Mouse (Mus musculus): ENCODE measurements around the gene 1700001K19Rik. TPM values are rescaled to one million over a fixed set of nuclear protein-coding genes. Genes with fewer than 3 reads are reported as not detected.

Gene 1700001K19Rik
- polyA plus RNA-seq, 1 experiment from 2014 or later, result not detected

DNA sequence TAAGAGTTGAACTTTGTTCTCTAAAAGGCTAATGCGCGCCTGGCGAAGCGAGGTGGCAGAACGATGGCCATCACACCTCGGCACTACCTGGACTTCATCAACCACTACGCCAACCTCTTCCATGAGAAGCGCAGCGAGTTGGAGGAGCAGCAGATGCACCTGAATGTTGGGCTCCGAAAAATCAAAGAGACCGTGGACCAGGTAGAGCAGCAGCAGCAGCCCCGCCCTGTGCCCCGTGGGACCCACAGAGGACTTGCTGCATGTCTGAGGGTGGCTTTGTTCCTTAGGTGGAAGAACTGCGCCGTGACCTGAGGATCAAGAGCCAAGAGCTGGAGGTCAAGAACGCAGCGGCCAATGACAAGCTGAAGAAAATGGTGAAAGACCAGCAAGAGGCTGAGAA is 31.0 kb downstream of the 1700001K19Rik start:
- Histone ChIP-seq H3K4me2 (replicated peaks) (no peak overlapping the region), H3K27me3 (no peaks in the 10 kb centered on the region), H3K4me3 (no peak overlapping the region), H3K36me3 (peaks cover 95% of the 10 kb centered on the region), H3K9me3 (no peaks in the 10 kb centered on the region), H3K4me1 (no peaks in the 10 kb centered on the region), H3K27ac (no peak overlapping the region), H3K9ac (no peak overlapping the region)
- WGBS, result 97% methylated on average over 17 of the region's 17 CpGs
- ATAC-seq (ENCODE audit: insufficient number of reproducible peaks, insufficient read depth, low FRiP score, low TSS enrichment), result no peak

DNA sequence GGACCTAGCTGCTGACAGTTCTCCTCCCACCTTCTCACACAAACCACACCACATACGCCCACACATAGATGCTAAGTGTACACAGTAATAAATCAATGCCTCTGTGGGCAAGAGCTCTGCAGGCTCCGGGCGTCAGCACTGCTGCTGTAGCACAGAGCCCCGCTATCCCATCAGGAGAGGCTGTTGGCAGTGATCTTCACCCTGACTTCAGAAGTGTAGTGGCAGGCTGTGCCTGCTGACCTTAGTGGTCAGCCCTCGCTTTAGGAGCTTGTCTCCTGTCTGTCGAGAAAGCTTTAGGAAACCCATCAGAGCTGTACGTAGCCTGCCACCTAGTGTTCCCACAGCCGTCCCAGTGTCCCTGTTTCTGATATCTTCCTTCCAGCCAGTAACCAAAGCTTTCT is 32.2 kb downstream of the 1700001K19Rik start:
- H3K27me3 ChIP-seq, result no peaks in the 10 kb centered on the region
- H3K36me3 ChIP-seq, result peaks cover 95% of the 10 kb centered on the region
- no peaks in the 10 kb centered on the region for H3K4me1 ChIP-seq
- H3K9ac ChIP-seq, result no peak overlapping the region
- H3K9me3 ChIP-seq, result no peaks in the 10 kb centered on the region
- no peak overlapping the region for H3K4me3 ChIP-seq
- WGBS, result 86% methylated on average over 8 of the region's 8 CpGs
- H3K27ac ChIP-seq, result no peak overlapping the region
- no peak for ATAC-seq (ENCODE audit: insufficient number of reproducible peaks, insufficient read depth, low FRiP score, low TSS enrichment)
- H3K4me2 ChIP-seq (replicated peaks), result no peak overlapping the region

GRCm38 (mm10) chr12:110637507-110638114 is 44.8 kb downstream of the 1700001K19Rik start:
- Histone ChIP-seq H3K27me3 (no peaks in the 10 kb centered on the region), H3K4me3 (no peak overlapping the region), H3K4me1 (no peaks in the 10 kb centered on the region), H3K9ac (no peak overlapping the region), H3K9me3 (no peaks in the 10 kb centered on the region), H3K27ac (no peak overlapping the region), H3K4me2 (replicated peaks) (no peak overlapping the region), H3K36me3 (peaks cover 97% of the 10 kb centered on the region)
- WGBS, result 93% methylated on average over 13 of the region's 13 CpGs
- ATAC-seq (ENCODE audit: insufficient number of reproducible peaks, insufficient read depth, low FRiP score, low TSS enrichment), result no peak

GRCm38 (mm10) chr12:110636293-110636692 is 46.1 kb downstream of the 1700001K19Rik start:
- Histone ChIP-seq H3K4me1 (no peaks in the 10 kb centered on the region), H3K9ac (no peak overlapping the region), H3K4me3 (no peak overlapping the region), H3K4me2 (replicated peaks) (no peak overlapping the region), H3K27ac (no peak overlapping the region), H3K27me3 (no peaks in the 10 kb centered on the region), H3K9me3 (no peaks in the 10 kb centered on the region), H3K36me3 (peaks cover 98% of the 10 kb centered on the region)
- WGBS, result 96% methylated on average over 12 of the region's 12 CpGs
- no peak for ATAC-seq (ENCODE audit: insufficient number of reproducible peaks, insufficient read depth, low FRiP score, low TSS enrichment)

- Histone ChIP-seq H3K27ac (no peak overlapping the region), H3K4me3 (no peak overlapping the region), H3K27me3 (no peaks in the 10 kb centered on the region), H3K9ac (no peak overlapping the region), H3K4me2 (replicated peaks) (no peak overlapping the region), H3K9me3 (no peaks in the 10 kb centered on the region), H3K4me1 (no peaks in the 10 kb centered on the region), H3K36me3 (peaks cover 98% of the 10 kb centered on the region)
- 94% methylated on average over 11 of the region's 11 CpGs for WGBS
- ATAC-seq (ENCODE audit: insufficient number of reproducible peaks, insufficient read depth, low FRiP score, low TSS enrichment), result no peak
These were observed 52.4 kb downstream of the 1700001K19Rik start for GRCm38 (mm10) chr12:110630056-110630455.

Small RNA genes within 50 kb of the gene (microRNA-seq; reads per million reads assigned to microRNA genes)
- gene Gm27299, result not detected

Other genes with a start within 250 kb of the 1700001K19Rik start
- gene Ppp2r5c, start 235.5 kb downstream of the 1700001K19Rik start, polyA plus RNA-seq (2016; fragmentation: Nextera tagmentation; extraction: Ambion mirVana), result 156 and 157 TPM in 2 replicates
- gene Dync1h1, start 81.2 kb downstream of the 1700001K19Rik start, polyA plus RNA-seq (2016; fragmentation: Nextera tagmentation; extraction: Ambion mirVana), result 57.2 and 60.5 TPM in 2 replicates
- 841 and 859 TPM in 2 replicates for gene Hsp90aa1, start 20.1 kb upstream of the 1700001K19Rik start, polyA plus RNA-seq (2016; fragmentation: Nextera tagmentation; extraction: Ambion mirVana)
- 30.1 and 31.7 TPM in 2 replicates for gene Wdr20, start 55.3 kb upstream of the 1700001K19Rik start, polyA plus RNA-seq (2016; fragmentation: Nextera tagmentation; extraction: Ambion mirVana)
- gene Mok, start 158.3 kb upstream of the 1700001K19Rik start, polyA plus RNA-seq (2016; fragmentation: Nextera tagmentation; extraction: Ambion mirVana), result 6.2 and 7.2 TPM in 2 replicates
- gene Zfp839, start 167.6 kb upstream of the 1700001K19Rik start, polyA plus RNA-seq (2016; fragmentation: Nextera tagmentation; extraction: Ambion mirVana), result 8.9 and 9.0 TPM in 2 replicates
- gene Cinp, start 206.5 kb upstream of the 1700001K19Rik start, polyA plus RNA-seq (2016; fragmentation: Nextera tagmentation; extraction: Ambion mirVana), result 70.0 and 75.6 TPM in 2 replicates
- 5.7 and 6.2 TPM in 2 replicates for gene Tecpr2, start 206.6 kb upstream of the 1700001K19Rik start, polyA plus RNA-seq (2016; fragmentation: Nextera tagmentation; extraction: Ambion mirVana)

Measured in embryonic facial prominence, embryonic 12.5 days (tissue).